11 mouse cellular contexts compared by ENCODE assay signal in the genomic region with DNA sequence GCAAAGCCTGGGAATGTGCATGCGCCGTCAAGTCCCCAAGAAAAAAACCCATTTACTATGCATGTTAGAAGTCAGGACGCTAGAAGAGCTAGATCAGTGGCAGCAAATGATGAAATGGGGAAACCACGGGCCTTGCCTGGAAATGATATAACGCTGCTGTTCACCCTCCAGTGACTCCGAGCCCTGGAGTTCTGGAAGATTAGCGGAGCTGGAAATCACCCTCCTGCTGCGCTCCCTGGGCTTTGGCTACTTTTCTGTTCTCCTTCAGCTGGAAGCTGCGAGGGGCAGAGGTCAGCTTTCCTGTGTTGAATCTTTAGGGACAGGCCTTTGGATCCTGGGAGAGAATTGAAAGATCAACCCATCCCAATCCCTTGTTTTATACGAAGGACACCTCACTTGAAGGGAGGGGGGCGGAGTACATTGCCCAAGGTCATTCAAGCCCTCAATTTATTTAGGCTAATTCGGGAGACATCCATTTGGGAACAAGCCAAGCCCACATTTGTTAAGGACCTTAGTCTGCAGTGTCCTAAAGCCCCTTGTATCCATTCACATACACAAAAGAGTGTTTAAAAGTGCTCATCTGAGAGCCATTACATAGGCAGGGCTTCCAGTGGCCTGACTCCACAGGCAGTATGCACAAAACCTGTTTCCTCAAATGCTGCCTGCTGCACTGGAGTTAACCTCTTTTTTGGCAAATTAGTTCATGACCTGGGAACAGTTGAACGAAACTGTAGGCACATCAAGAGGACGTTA. TPM values are rescaled to one million over a fixed set of nuclear protein-coding genes. Genes with fewer than 3 reads are reported as not detected.
DNase-seq lines count a peak whose midpoint lies in the region; ATAC-seq and TF ChIP-seq lines count a peak whose summit lies in the region.
"Had no signal": no experiment of that assay in that cellular context is flagged by ENCODE, and none has a peak within 500 bp of the region (broad histone marks: within the 10 kb centered on the region; RNA-seq: fewer than 3 reads in every experiment).

No protein-coding gene starts in this region.

- H3K9me3 ChIP-seq in heart, embryonic 12.5 days (replicated peaks), result no peaks in the 10 kb centered on the region
- no peaks in the 10 kb centered on the region for H3K9me3 ChIP-seq in lung, postnatal 0 days (ENCODE audit: low read length)
- H3K9me3 ChIP-seq in neural tube, embryonic 14.5 days (ENCODE audit: control insufficient read depth, low read length), result no peaks in the 10 kb centered on the region

- no peaks in the 10 kb centered on the region for H3K36me3 ChIP-seq in heart, embryonic 12.5 days
- no peaks in the 10 kb centered on the region for H3K36me3 ChIP-seq in lung, postnatal 0 days (ENCODE audit: insufficient read depth, low read length)
- H3K36me3 ChIP-seq in neural tube, embryonic 14.5 days (ENCODE audit: control insufficient read depth, insufficient read depth, low read length), result no peaks in the 10 kb centered on the region

- no peak for TF ChIP-seq EP300 in lung, postnatal 0 days (IDR thresholded peaks at IDR 0.05)

- no peaks in the 10 kb centered on the region; the same call in 1 of the 2 replicates for H3K27me3 ChIP-seq in heart, embryonic 12.5 days (replicated peaks)
- H3K27me3 ChIP-seq in lung, postnatal 0 days (replicated peaks; ENCODE audit: insufficient read depth, low read length), result no peaks in the 10 kb centered on the region
- H3K27me3 ChIP-seq in neural tube, embryonic 14.5 days (ENCODE audit: control insufficient read depth, insufficient read depth, low read length), result no peaks in the 10 kb centered on the region
- H3K27me3 ChIP-seq: CH12.LX had no signal

- no peak for ATAC-seq in heart, embryonic 12.5 days (ENCODE audit: insufficient number of reproducible peaks, low FRiP score)
- ATAC-seq in lung, postnatal 0 days, result peak; percentile 41
- peak; percentile 65; the same call in 1 of the 2 replicates for ATAC-seq in neural tube, embryonic 14.5 days (ENCODE audit: low read depth)
- ATAC-seq: hindbrain, embryonic 16.5 days had no signal

- no peak overlapping the region for H3K4me2 ChIP-seq in heart, embryonic 12.5 days
- H3K4me2 ChIP-seq in lung, postnatal 0 days (replicated peaks; ENCODE audit: low read depth, low read length), result no peak overlapping the region
- no peak overlapping the region for H3K4me2 ChIP-seq in neural tube, embryonic 14.5 days (ENCODE audit: low read depth, low read length)

- H3K9ac ChIP-seq in heart, embryonic 12.5 days, result no peak overlapping the region
- no peak overlapping the region for H3K9ac ChIP-seq in lung, postnatal 0 days (replicated peaks; ENCODE audit: low read depth)
- H3K9ac ChIP-seq in neural tube, embryonic 14.5 days (replicated peaks; ENCODE audit: low read depth, low read length), result no peak overlapping the region

- peak; percentile 43 to 46 for DNase-seq in heart, adult 9 months (ENCODE audit: low spot score in 2 of 2)
- peak; percentile 40 for DNase-seq in lung, postnatal 0 days (ENCODE audit: low spot score)
- DNase-seq in lung, adult 2 months, result no peak
- DNase-seq in embryo, embryonic 9.5 days (ENCODE audit: extremely low spot score), result peak; percentile 25
- DNase-seq in thymus, postnatal 4 days, result no peak
- DNase-seq in right cerebral cortex, postnatal 4 days, result no peak

- no peaks in the 10 kb centered on the region for H3K4me1 ChIP-seq in heart, embryonic 12.5 days (replicated peaks)
- no peaks in the 10 kb centered on the region for H3K4me1 ChIP-seq in lung, postnatal 0 days (ENCODE audit: insufficient read depth, low read depth, low read length)
- H3K4me1 ChIP-seq in lung, adult 2 months (ENCODE audit: control insufficient read depth, insufficient read depth, low read length), result no peaks in the 10 kb centered on the region
- H3K4me1 ChIP-seq in neural tube, embryonic 14.5 days (ENCODE audit: control insufficient read depth, insufficient read depth, low read length), result no peaks in the 10 kb centered on the region

- no peak for TF ChIP-seq POLR2A in lung, adult 2 months (IDR thresholded peaks at IDR 0.05; ENCODE audit: borderline replicate concordance, extremely low read depth, low read depth, low read length)

- H3K27ac ChIP-seq in heart, embryonic 12.5 days (ENCODE audit: poor library complexity, severe bottlenecking), result no peak overlapping the region
- H3K27ac ChIP-seq in lung, postnatal 0 days (ENCODE audit: low read length), result no peak overlapping the region
- H3K27ac ChIP-seq in neural tube, embryonic 14.5 days (ENCODE audit: low read depth, low read length), result no peak overlapping the region
- H3K27ac ChIP-seq: macrophage had no signal

- H3K4me3 ChIP-seq in heart, embryonic 12.5 days, result no peak overlapping the region
- no peak overlapping the region for H3K4me3 ChIP-seq in lung, postnatal 0 days (ENCODE audit: low read depth, low read length)
- H3K4me3 ChIP-seq in lung, adult 2 months (replicated peaks; ENCODE audit: extremely low read depth, low read depth, low read length), result no peak overlapping the region
- H3K4me3 ChIP-seq in neural tube, embryonic 14.5 days (ENCODE audit: low read depth, low read length), result no peak overlapping the region

- WGBS in heart, embryonic 12.5 days, result 58% methylated on average over 14 of the region's 14 CpGs
- WGBS in lung, postnatal 0 days, result 49% methylated on average over 14 of the region's 14 CpGs
- 57% methylated on average over 14 of the region's 14 CpGs for WGBS in lung, adult 2 months
- 14% methylated on average over 14 of the region's 14 CpGs for WGBS in neural tube, embryonic 14.5 days

- no peak for TF ChIP-seq CTCF in lung, postnatal 0 days (IDR thresholded peaks at IDR 0.05)
- no peak for TF ChIP-seq CTCF in lung, adult 2 months (IDR thresholded peaks at IDR 0.05; ENCODE audit: insufficient read depth, low read length)

RNA-seq across cellular contexts. Expression of a gene that starts 49.1 kb away (rescaled TPM):
- 52.1 and 52.2 TPM in 2 replicates for polyA plus RNA-seq in heart, embryonic 12.5 days (2016; fragmentation: Nextera tagmentation; extraction: Ambion mirVana)
- polyA plus RNA-seq in lung, postnatal 0 days (2015; fragmentation: Nextera tagmentation; extraction: Ambion mirVana), result 42.7 and 45.8 TPM in 2 replicates
- 10.8 and 12.6 TPM in 2 replicates for polyA plus RNA-seq in lung, adult 2 months (2012; rRNA removed)
- polyA plus RNA-seq in neural tube, embryonic 14.5 days (2014; fragmentation: Nextera tagmentation; extraction: Ambion mirVana), result 45.6 and 49.2 TPM in 2 replicates

Comparison
In these comparisons a context has a peak if more than half of its experiments do, and no peak if none do; other contexts are left out.
1. DNase-seq: peak in heart, adult 9 months (2 of 2), lung, postnatal 0 days (single experiment) and embryo, embryonic 9.5 days (single experiment); none in lung, adult 2 months (single experiment), thymus, postnatal 4 days (single experiment) and right cerebral cortex, postnatal 4 days (single experiment).